Mouse (Mus musculus): ENCODE measurements around the gene Osbpl9. TPM values are rescaled to one million over a fixed set of nuclear protein-coding genes. Genes with fewer than 3 reads are reported as not detected.

Osbpl9 gene
- total and polyA plus RNA-seq, 2 experiments from 2014 or later: 56.9 to 74.9 TPM

- Histone ChIP-seq H3K9me3 (ENCODE audit: low read length) (no peaks in the 10 kb centered on the region), H3K9ac (replicated peaks; ENCODE audit: low read length, poor library complexity, severe bottlenecking) (no peak overlapping the region), H3K27me3 (ENCODE audit: insufficient read depth, low read length) (no peaks in the 10 kb centered on the region), H3K27ac (ENCODE audit: low read depth, low read length) (no peak overlapping the region), H3K4me1 (ENCODE audit: insufficient read depth, low read length) (no peaks in the 10 kb centered on the region), H3K4me3 (ENCODE audit: low read depth, low read length) (no peak overlapping the region), H3K36me3 (ENCODE audit: insufficient read depth, low read length) (0 out of 2 replicates have a peak, but pooled peaks cover 4% of the 10 kb centered on the region), H3K4me2 (ENCODE audit: low read depth, low read length, poor library complexity, severe bottlenecking) (no peak overlapping the region)
- no peak for TF ChIP-seq CTCF (IDR thresholded peaks at IDR 0.05)
- 95% methylated on average over 4 of the region's 4 CpGs for WGBS
- DNase-seq (ENCODE audit: low spot score) (no peak), ATAC-seq (ENCODE audit: low FRiP score) (no peak)
These were observed 3.0 kb downstream of the Osbpl9 start for GRCm38 (mm10) chr4:109199069-109199468.

- Histone ChIP-seq H3K4me3 (ENCODE audit: low read depth, low read length) (no peak overlapping the region), H3K4me1 (ENCODE audit: insufficient read depth, low read length) (peaks cover 5% of the 10 kb centered on the region; the same call in 1 of the 2 replicates), H3K36me3 (ENCODE audit: insufficient read depth, low read length) (0 out of 2 replicates have a peak, but pooled peaks cover 4% of the 10 kb centered on the region), H3K27ac (ENCODE audit: low read depth, low read length) (no peak overlapping the region), H3K27me3 (ENCODE audit: insufficient read depth, low read length) (no peaks in the 10 kb centered on the region), H3K9me3 (ENCODE audit: low read length) (no peaks in the 10 kb centered on the region), H3K9ac (replicated peaks; ENCODE audit: low read length, poor library complexity, severe bottlenecking) (no peak overlapping the region), H3K4me2 (ENCODE audit: low read depth, low read length, poor library complexity, severe bottlenecking) (no peak overlapping the region)
- no peak for TF ChIP-seq CTCF (IDR thresholded peaks at IDR 0.05)
- 89% methylated on average over 7 of the region's 7 CpGs for whole genome bisulfite sequencing
- DNase-seq (ENCODE audit: low spot score) (no peak), ATAC-seq (ENCODE audit: low FRiP score) (no peak)
These were observed 6.0 kb downstream of the Osbpl9 start for GRCm38 (mm10) chr4:109195900-109196629.

GRCm38 (mm10) chr4:109193886-109194285 is 8.2 kb downstream of the Osbpl9 start:
- H3K9me3 ChIP-seq (ENCODE audit: low read length): no peaks in the 10 kb centered on the region
- H3K27ac ChIP-seq (ENCODE audit: low read depth, low read length): no peak overlapping the region
- peaks cover 5% of the 10 kb centered on the region; the same call in 1 of the 2 replicates for H3K4me1 ChIP-seq (ENCODE audit: insufficient read depth, low read length)
- H3K4me2 ChIP-seq (ENCODE audit: low read depth, low read length, poor library complexity, severe bottlenecking): no peak overlapping the region
- WGBS: 78% methylated on average over 5 of the region's 5 CpGs
- 0 out of 2 replicates have a peak, but pooled peaks cover 4% of the 10 kb centered on the region for H3K36me3 ChIP-seq (ENCODE audit: insufficient read depth, low read length)
- ATAC-seq (ENCODE audit: low FRiP score) (no peak), DNase-seq (ENCODE audit: low spot score) (no peak)
- H3K9ac ChIP-seq (replicated peaks; ENCODE audit: low read length, poor library complexity, severe bottlenecking): no peak overlapping the region
- no peak for TF ChIP-seq CTCF (IDR thresholded peaks at IDR 0.05)
- no peaks in the 10 kb centered on the region for H3K27me3 ChIP-seq (ENCODE audit: insufficient read depth, low read length)
- H3K4me3 ChIP-seq (ENCODE audit: low read depth, low read length): no peak overlapping the region

GRCm38 (mm10) chr4:109191598-109191997 is 10.5 kb downstream of the Osbpl9 start:
- Histone ChIP-seq H3K4me3 (ENCODE audit: low read depth, low read length) (no peak overlapping the region), H3K4me1 (ENCODE audit: insufficient read depth, low read length) (peaks cover 5% of the 10 kb centered on the region; the same call in 1 of the 2 replicates), H3K27ac (ENCODE audit: low read depth, low read length) (peak overlapping the region; percentile 47), H3K9ac (replicated peaks; ENCODE audit: low read length, poor library complexity, severe bottlenecking) (no peak overlapping the region), H3K4me2 (ENCODE audit: low read depth, low read length, poor library complexity, severe bottlenecking) (no peak overlapping the region), H3K27me3 (ENCODE audit: insufficient read depth, low read length) (no peaks in the 10 kb centered on the region), H3K9me3 (ENCODE audit: low read length) (no peaks in the 10 kb centered on the region), H3K36me3 (ENCODE audit: insufficient read depth, low read length) (no peaks in the 10 kb centered on the region)
- DNase-seq (ENCODE audit: low spot score) (no peak), ATAC-seq (ENCODE audit: low FRiP score) (no peak)
- WGBS: 58% methylated on average over 10 of the region's 10 CpGs
- no peak for TF ChIP-seq CTCF (IDR thresholded peaks at IDR 0.05)

GRCm38 (mm10) chr4:109185616-109186405 is 16.3 kb downstream of the Osbpl9 start:
- Histone ChIP-seq H3K9me3 (ENCODE audit: low read length) (no peaks in the 10 kb centered on the region), H3K4me2 (ENCODE audit: low read depth, low read length, poor library complexity, severe bottlenecking) (no peak overlapping the region), H3K4me3 (ENCODE audit: low read depth, low read length) (no peak overlapping the region), H3K9ac (replicated peaks; ENCODE audit: low read length, poor library complexity, severe bottlenecking) (no peak overlapping the region), H3K36me3 (ENCODE audit: insufficient read depth, low read length) (no peaks in the 10 kb centered on the region), H3K27ac (ENCODE audit: low read depth, low read length) (peak overlapping the region; percentile 6), H3K27me3 (ENCODE audit: insufficient read depth, low read length) (no peaks in the 10 kb centered on the region), H3K4me1 (ENCODE audit: insufficient read depth, low read length) (no peaks in the 10 kb centered on the region)
- no peak for TF ChIP-seq CTCF (IDR thresholded peaks at IDR 0.05)
- ATAC-seq (ENCODE audit: low FRiP score): no peak
- DNase-seq (ENCODE audit: low spot score): no peak
- WGBS: 61% methylated on average over 8 of the region's 8 CpGs

GRCm38 (mm10) chr4:109175677-109176076 is 26.4 kb downstream of the Osbpl9 start:
- H3K27ac ChIP-seq (ENCODE audit: low read depth, low read length): no peak overlapping the region
- TF ChIP-seq CTCF (IDR thresholded peaks at IDR 0.05): no peak
- DNase-seq (ENCODE audit: low spot score) (no peak), ATAC-seq (ENCODE audit: low FRiP score) (no peak)
- no peak overlapping the region for H3K4me2 ChIP-seq (ENCODE audit: low read depth, low read length, poor library complexity, severe bottlenecking)
- H3K4me1 ChIP-seq (ENCODE audit: insufficient read depth, low read length): peaks cover 7% of the 10 kb centered on the region; the same call in 1 of the 2 replicates
- no peak overlapping the region for H3K4me3 ChIP-seq (ENCODE audit: low read depth, low read length)
- H3K9ac ChIP-seq (replicated peaks; ENCODE audit: low read length, poor library complexity, severe bottlenecking): no peak overlapping the region
- no peaks in the 10 kb centered on the region for H3K36me3 ChIP-seq (ENCODE audit: insufficient read depth, low read length)
- H3K9me3 ChIP-seq (ENCODE audit: low read length): no peaks in the 10 kb centered on the region
- no peaks in the 10 kb centered on the region for H3K27me3 ChIP-seq (ENCODE audit: insufficient read depth, low read length)

Measured in midbrain, postnatal 0 days (tissue).